Mouse (Mus musculus): ENCODE measurements at regions not wholly inside any gene's neighbourhood (a gene's known extent, or its start where the extent isn't known, plus 50 kb on each side); places are given as distances from the start of the nearest gene placed in this dataset.
"Not testable (repeated sequence)": the region's sequence is repeated elsewhere in the genome, so short reads cannot be mapped to it uniquely, and the experiment has no call there.

GRCm38 (mm10) chr17:48678216-48678832 is 223.6 kb downstream of the Unc5cl start:
- DNase-seq = no peak

DNA sequence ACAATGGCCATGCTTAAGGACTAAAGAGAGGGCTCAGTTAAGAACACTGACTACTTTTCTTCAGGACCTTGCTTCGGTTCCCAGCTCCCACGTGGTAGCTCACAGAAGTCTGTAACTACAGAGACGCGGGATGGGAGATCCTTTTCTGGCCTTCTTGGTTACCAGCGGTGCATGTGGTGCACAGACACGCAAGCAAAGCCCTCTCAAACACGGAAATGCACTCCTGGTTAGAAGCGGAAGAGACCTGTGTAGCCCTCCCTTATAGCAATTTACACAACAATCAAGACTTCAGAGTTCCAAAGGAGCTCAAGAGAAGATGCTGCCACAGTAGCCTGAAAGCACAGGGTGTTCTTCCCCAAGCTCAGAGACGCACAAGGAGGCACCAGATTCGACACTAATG is 225.6 kb downstream of the Unc5cl start:
- no peak for DNase-seq

- DNase-seq = no peak
These were observed 234.2 kb downstream of the Unc5cl start for GRCm38 (mm10) chr17:48688944-48689343.

- no peak for DNase-seq
These were observed 233.7 kb upstream of the Lrfn2 start for GRCm38 (mm10) chr17:48698456-48698855.

- no peak for DNase-seq
These were observed 231.6 kb upstream of the Lrfn2 start for GRCm38 (mm10) chr17:48700591-48700990.

GRCm38 (mm10) chr17:48720506-48720905 is 211.7 kb upstream of the Lrfn2 start:
- DNase-seq = no peak

GRCm38 (mm10) chr17:48723286-48723685 is 208.9 kb upstream of the Lrfn2 start:
- no peak for DNase-seq

GRCm38 (mm10) chr17:48724513-48725112 is 207.6 kb upstream of the Lrfn2 start:
- no peak for DNase-seq

DNA sequence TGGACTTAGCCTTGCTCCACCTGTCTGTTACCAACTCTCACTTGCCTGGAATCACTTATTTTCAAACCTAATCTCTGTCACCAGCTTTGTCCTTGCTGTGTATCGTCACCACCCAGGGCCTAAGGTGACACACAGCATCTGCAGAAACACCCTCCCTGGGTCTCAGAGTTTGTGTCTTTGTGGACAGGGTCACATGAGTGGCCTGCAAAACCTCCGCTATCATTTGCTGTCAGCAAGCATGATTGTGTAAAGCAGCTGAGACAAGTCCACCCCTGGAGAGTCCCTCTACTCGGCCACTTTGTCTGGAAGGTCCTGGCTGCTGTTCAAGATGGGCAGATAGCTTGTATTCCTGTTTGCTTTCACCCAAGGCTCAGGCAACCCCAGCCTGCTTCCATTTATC is 205.7 kb upstream of the Lrfn2 start:
- DNase-seq = no peak

DNA sequence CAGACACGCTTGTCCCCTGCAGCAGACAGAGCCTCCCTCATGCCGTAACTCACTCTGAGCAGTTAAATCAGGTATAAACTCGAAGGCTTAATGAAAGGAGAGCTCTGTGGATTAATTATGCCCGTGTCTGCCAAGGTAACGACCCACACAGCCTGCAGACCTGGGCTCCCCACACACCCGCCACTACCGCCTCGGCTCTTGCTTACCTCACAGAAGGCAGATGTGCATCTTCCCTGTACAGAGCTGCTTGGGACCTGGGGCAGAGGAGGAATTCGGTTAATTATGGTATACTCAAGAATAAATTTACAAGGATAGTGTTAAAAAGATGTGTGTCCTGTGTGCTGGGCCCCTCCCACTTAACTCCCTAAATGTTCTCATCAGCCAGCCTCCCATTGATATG is 198.4 kb upstream of the Lrfn2 start:
- no peak for DNase-seq

DNA sequence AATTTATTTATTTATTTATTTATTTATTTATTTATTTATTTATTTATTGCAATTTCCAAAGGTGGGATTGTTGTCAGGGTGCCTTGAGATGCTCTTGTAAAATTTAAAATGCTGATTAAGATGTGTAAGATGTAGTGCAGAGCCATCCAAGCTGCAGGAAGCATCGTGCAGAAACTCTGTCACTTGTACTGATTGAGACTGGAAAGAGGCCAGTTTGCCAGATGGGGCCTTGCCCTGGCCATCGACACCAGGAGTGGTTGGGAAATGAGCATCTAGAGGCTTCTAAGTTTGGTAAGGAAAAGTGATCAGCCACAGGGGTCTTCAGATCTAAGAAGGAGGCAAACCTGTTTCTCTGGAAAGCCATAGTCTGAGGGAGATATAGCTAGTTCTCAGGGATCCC is 195.0 kb upstream of the Lrfn2 start:
- not testable (repeated sequence) for DNase-seq

DNA sequence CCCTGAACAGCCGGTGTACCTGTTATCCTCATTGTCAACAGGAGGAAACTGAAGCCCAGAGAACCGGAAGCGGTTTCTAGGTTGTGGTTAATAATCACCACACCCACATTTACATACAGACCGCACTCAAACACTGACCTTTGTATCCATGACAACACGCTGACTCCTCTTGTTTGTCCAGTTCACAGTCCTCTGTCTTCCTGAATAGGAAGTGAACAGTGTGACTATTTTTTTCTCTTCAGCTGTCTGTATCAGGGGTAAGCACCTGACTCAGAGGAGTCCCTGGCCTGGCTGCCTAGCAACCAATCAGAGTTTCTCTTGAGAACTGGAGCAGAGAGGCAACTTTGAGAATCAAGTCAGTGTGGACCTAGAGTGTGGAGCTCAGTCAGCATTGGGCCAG is 193.5 kb upstream of the Lrfn2 start:
- DNase-seq = no peak

DNA sequence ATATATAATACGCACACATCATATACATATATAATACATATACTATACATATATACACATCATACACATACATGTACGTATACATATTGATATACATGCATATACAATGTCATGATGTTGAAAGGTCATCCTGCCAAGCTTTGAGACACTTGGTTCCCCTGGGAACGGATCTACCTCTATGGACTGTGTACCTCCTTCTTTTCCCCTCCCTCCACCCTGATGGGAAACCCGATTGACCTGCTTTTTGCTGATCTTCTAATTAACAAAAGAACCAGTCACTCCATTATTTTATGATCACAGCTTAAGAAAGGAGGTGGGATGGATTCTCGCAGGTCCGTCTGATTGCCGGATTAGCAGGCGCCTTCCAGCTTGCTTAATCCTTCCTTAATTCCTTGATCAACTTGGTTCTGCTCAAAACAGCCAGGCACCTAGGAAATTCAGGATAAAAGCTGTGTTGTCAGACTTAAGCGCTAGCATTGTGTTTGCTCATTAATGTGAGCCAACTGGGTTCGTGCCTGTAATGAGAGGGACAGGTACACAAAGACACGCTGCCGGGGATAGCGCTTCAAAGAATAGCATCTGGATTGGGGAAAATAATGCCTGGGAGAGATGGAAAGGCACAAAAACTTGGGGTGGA is 189.3 kb upstream of the Lrfn2 start:
- DNase-seq = no peak

DNA sequence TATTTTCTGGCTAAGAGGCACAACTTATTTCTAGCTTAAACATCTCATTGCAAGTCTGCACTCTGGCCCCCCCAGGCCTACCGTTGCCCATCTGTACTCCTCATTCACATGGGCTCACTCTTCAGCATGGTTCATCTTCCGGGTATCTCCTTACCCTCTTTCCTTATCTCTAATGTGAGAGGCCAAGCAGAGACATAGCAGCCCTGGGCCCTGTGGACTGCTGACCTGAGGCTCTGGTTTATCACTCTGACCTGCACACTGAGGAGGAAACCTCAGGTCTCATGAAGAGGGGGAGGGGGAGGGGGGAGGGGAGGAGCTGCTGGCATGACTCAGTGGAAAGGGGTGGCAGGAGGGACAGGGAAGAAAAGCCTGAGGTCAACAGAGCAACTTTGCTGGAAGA is 162.1 kb upstream of the Lrfn2 start:
- DNase-seq = no peak

DNA sequence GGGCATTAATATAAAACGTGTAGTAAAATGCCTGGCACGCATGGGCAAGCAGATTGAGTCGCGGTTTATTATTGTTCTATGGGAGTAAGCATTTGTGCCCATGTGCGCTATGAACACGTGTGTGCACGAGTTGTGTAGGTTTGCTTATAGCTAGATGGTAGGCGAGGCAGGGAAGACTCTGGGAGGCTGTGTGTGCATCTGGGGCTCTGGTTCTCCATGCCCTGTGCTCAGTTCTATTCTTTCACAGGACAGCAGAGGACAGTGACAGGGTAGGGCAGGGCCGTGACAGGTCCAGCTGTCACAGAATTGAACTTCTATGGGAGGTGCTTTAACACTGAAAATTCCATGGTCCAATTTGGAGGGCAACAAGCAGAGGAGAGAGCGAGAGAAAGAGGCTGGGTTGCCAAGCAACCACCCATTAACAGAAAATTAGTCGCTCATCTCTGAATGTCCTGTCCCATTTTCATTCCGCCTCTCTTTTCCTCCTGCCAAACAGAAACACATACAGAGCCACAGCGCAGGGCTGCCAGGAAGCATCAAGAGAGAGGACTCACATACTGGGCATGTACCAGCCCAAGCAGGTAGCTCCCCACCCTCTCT is 160.4 kb upstream of the Lrfn2 start:
- DNase-seq = no peak

DNA sequence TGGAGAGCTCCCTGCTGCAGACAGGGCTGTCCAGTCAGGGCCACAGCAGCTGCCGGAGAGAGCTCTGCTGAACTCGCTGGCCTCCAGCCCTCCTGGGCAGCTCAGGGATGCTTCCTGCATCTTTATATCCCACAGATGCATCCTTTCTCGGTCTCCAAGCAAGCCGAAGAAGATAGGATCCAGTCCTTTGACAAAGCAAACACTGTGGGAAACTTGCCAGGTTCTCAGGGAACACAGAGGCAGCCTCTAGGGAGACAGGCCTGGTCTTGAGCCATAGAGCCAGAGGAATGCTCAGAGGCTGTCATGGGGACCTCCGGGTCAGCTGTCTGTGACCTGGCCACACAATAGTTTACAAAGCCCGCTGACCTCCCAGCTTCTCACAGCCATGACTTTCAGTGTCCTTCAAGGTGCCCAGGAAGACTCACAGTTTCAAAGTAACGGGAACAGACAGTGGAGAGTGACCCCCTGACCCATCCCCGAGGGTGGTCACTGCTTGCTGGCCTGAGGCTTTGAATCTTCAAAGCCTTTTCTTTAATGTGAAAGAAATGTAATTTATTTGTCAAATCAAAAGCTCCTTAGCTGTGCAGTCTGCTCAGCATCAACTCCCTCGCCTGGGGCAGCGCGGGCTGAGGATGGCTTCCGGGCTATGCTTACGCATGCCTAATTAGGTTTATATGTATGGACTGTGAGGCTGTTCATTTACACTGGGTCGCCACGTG is 157.8 kb upstream of the Lrfn2 start:
- no peak for DNase-seq

DNA sequence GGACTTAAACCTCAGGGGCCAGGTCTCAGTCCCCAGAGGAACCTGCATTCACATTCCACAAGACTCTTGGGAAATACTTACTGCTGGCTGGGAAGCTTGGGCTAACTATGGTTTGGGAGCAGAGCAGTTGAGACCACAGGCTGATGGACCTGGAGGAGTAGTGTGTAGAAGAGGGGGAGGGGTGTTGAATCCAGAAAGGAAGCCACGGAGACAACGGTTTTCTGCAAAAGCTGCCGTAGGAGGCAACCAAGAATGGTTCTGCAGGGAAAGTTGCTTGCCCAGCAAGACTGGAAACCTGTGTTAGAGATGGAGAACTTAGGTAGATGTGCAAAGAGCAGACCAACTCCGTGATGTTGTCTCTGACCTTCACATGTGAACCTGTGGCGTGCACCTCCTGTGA is 156.7 kb upstream of the Lrfn2 start:
- DNase-seq = no peak

GRCm38 (mm10) chr17:48776502-48776902 is 155.7 kb upstream of the Lrfn2 start:
- DNase-seq = no peak

DNA sequence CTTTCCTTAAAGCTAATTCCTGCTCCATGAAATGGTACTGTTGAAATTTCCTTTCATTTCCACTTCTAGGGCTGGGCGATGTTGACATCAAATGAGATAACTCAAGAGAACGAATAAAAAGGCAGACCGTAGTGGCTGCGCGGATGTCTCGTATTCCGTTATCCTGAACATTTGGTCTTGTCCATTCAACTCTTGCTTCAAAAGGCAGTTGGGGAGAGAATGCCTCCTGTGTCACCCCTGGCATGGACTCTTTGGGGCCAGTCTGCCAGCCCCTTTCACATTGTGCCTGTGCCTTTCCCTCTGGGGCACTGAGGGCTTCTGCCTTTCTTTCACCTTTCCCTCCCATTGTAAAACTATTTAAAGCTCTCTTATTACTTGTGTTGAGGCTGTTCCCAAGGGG is 152.0 kb upstream of the Lrfn2 start:
- no peak for DNase-seq

- no peak for DNase-seq
These were observed 147.8 kb upstream of the Lrfn2 start for GRCm38 (mm10) chr17:48784417-48784816.

DNA sequence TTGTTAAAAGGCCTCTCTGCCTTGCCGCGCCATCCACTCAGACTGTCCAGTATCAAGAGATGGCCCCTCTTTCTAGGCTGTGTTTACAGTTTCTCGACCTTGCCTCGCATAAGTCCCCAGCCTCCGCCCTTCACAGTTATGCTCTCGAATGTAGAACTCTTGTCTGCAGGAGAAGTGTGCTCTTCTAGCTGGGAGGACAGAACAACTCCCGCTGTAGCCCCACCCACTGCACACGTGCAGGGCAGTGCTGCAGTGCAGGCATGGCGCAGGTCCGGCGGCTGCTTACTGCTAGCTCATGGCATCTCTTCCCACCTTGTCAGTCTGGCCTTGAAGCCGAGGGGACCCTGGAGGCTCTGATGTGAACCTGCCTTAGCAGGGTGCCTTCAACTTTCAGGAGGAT is 145.7 kb upstream of the Lrfn2 start:
- no peak for DNase-seq

DNA sequence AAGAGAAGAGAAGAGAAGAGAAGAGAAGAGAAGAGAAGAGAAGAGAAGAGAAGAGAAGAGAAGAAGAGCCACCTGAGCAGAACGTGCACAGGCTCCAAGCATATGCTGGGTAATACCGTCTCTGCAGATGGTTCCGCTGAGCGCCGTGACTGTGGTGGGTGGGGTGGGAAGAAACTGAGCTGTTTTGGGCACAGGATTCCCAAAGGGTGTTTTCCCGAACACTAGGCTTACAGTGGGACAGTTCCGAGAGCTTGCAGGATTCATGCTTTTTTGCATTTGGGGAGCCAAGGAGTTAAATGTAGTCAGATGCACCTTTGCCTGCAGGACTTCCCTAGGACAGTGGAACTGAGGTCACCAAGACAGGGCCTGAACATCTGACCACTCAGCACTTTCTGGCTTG is 142.3 kb upstream of the Lrfn2 start:
- DNase-seq = no peak

- DNase-seq = no peak
These were observed 141.7 kb upstream of the Lrfn2 start for GRCm38 (mm10) chr17:48790526-48790925.

- DNase-seq = no peak
These were observed 139.2 kb upstream of the Lrfn2 start for GRCm38 (mm10) chr17:48792954-48793353.

Data from cerebellum, adult 8-10 months (tissue).